9 mouse cellular contexts compared by ENCODE assay signal in the genomic region with DNA sequence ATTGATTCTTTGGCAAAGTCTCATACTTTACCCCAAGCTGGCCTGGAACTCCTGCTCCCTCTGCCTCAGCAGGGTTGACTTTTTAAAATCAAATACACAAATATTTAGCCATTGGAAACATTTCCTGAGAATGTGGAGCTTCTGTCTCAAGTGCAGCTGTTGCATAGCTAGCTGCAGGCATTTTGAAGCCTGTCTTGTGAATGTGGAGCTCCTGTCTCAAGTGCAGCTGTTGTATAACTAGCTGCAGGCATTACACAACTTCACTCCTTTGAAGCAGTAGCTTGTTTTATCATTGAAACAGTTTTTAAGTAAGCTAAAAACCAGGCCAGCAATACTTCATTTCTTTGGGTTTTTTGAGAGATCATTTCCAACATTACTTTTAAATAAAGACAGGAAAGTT. TPM values are rescaled to one million over a fixed set of nuclear protein-coding genes. Genes with fewer than 3 reads are reported as not detected.
DNase-seq lines count a peak whose midpoint lies in the region; ATAC-seq and TF ChIP-seq lines count a peak whose summit lies in the region.
"Had no signal": no experiment of that assay in that cellular context is flagged by ENCODE, and none has a peak within 500 bp of the region (broad histone marks: within the 10 kb centered on the region; RNA-seq: fewer than 3 reads in every experiment).

No protein-coding gene starts in this region.

- TF ChIP-seq POLR2A in olfactory bulb, adult 2 months (IDR thresholded peaks at IDR 0.05; ENCODE audit: insufficient read depth, low read depth, low read length), result no peak

- intact Hi-C loops in heart, postnatal 14 days (cut with DNase I), result loop anchor here (1.0 to 10.0 kb wide), 4 partner anchors 54 to 334 kb away; no protein-coding TSS in a partner anchor

- DNase-seq in forebrain, postnatal 0 days, result no peak
- peak; percentile 73 for DNase-seq in NIH3T3 (ENCODE audit: low read depth)
- DNase-seq in heart, postnatal 14 days, result peak; percentile 34 to 38
- no peak for DNase-seq in liver, embryonic 13.5 days
- no peak for DNase-seq in layer of hippocampus, postnatal 10 days (ENCODE audit: low spot score in 2 of 2)
- no peak for DNase-seq in layer of hippocampus, adult 9-11 months

- H3K9ac ChIP-seq in forebrain, embryonic 15.5 days (replicated peaks), result no peak overlapping the region
- no peak overlapping the region for H3K9ac ChIP-seq in forebrain, postnatal 0 days
- peak overlapping the region; percentile 64 for H3K9ac ChIP-seq in liver, embryonic 13.5 days

- no peak for TF ChIP-seq CTCF in forebrain, postnatal 0 days (IDR thresholded peaks at IDR 0.05; ENCODE audit: low read depth)
- no peak for TF ChIP-seq CTCF in olfactory bulb, adult 2 months (IDR thresholded peaks at IDR 0.05; ENCODE audit: insufficient read depth, low read depth, low read length)

- no peaks in the 10 kb centered on the region for H3K9me3 ChIP-seq in forebrain, embryonic 15.5 days
- no peaks in the 10 kb centered on the region for H3K9me3 ChIP-seq in forebrain, postnatal 0 days (ENCODE audit: low read length)
- H3K9me3 ChIP-seq in liver, embryonic 13.5 days (replicated peaks), result no peaks in the 10 kb centered on the region

- no peak overlapping the region for H3K27ac ChIP-seq in forebrain, embryonic 15.5 days (replicated peaks)
- no peak overlapping the region for H3K27ac ChIP-seq in forebrain, postnatal 0 days (ENCODE audit: low read depth, low read length)
- H3K27ac ChIP-seq in liver, embryonic 13.5 days, result peak overlapping the region; percentile 45; the same call in 1 of the 2 replicates
- peak overlapping the region; percentile 46 for H3K27ac ChIP-seq in olfactory bulb, adult 2 months (ENCODE audit: insufficient read depth, low read depth, low read length)

- H3K4me2 ChIP-seq in forebrain, embryonic 15.5 days (replicated peaks), result 0 out of 2 replicates have a peak overlapping the region, but pooled peaks have one; percentile 1
- no peak overlapping the region for H3K4me2 ChIP-seq in forebrain, postnatal 0 days (ENCODE audit: low read depth)
- peak overlapping the region; percentile 62 for H3K4me2 ChIP-seq in liver, embryonic 13.5 days

- H3K4me3 ChIP-seq in forebrain, embryonic 15.5 days, result no peak overlapping the region
- no peak overlapping the region for H3K4me3 ChIP-seq in forebrain, postnatal 0 days (ENCODE audit: low read depth, low read length)
- H3K4me3 ChIP-seq in liver, embryonic 13.5 days (replicated peaks), result peak overlapping the region; percentile 53
- no peak overlapping the region for H3K4me3 ChIP-seq in olfactory bulb, adult 2 months (ENCODE audit: insufficient read depth, low read depth, low read length)

- 0 out of 2 replicates have a peak, but pooled peaks cover 9% of the 10 kb centered on the region for H3K4me1 ChIP-seq in forebrain, embryonic 15.5 days
- H3K4me1 ChIP-seq in forebrain, postnatal 0 days (ENCODE audit: insufficient read depth), result no peaks in the 10 kb centered on the region
- H3K4me1 ChIP-seq in liver, embryonic 13.5 days (replicated peaks), result peaks cover 12% of the 10 kb centered on the region
- no peaks in the 10 kb centered on the region for H3K4me1 ChIP-seq in olfactory bulb, adult 2 months (ENCODE audit: control insufficient read depth, insufficient read depth, low read length)

- no peaks in the 10 kb centered on the region for H3K27me3 ChIP-seq in forebrain, embryonic 15.5 days
- H3K27me3 ChIP-seq in forebrain, postnatal 0 days (ENCODE audit: insufficient read depth, low read length), result no peaks in the 10 kb centered on the region
- H3K27me3 ChIP-seq in liver, embryonic 13.5 days, result no peaks in the 10 kb centered on the region
- H3K27me3 ChIP-seq: Patski had no signal

- H3K36me3 ChIP-seq in forebrain, embryonic 15.5 days, result no peaks in the 10 kb centered on the region
- no peaks in the 10 kb centered on the region for H3K36me3 ChIP-seq in forebrain, postnatal 0 days (ENCODE audit: insufficient read depth)
- H3K36me3 ChIP-seq in liver, embryonic 13.5 days, result peaks cover 31% of the 10 kb centered on the region

- ATAC-seq in forebrain, embryonic 15.5 days (replicated peaks), result no peak
- no peak for ATAC-seq in forebrain, postnatal 0 days
- ATAC-seq in liver, embryonic 13.5 days (ENCODE audit: low read depth), result no peak

RNA-seq across cellular contexts. Expression of gene Clec2d, which starts 1.3 kb away (rescaled TPM):
- 0.14 TPM in 1 of 2 replicates, not detected in the other for polyA plus RNA-seq in forebrain, embryonic 15.5 days (2015; fragmentation: Nextera tagmentation; extraction: Ambion mirVana)
- 6.2 and 9.7 TPM in 2 replicates for total RNA-seq in forebrain, postnatal 0 days (2014; rRNA removed)
- not detected in 2 replicates for polyA plus RNA-seq in forebrain, postnatal 0 days (2015; fragmentation: Nextera tagmentation; extraction: Ambion mirVana)
- total RNA-seq in heart, postnatal 14 days (2021), result 10 to 100 TPM; 43.5 to 46.0 TPM
- polyA plus RNA-seq in liver, embryonic 13.5 days (2015; fragmentation: Nextera tagmentation; extraction: Ambion mirVana), result 0.13 and 0.15 TPM in 2 replicates
- polyA plus RNA-seq in olfactory bulb, adult 2 months (2012; ENCODE audit: insufficient read depth, insufficient read length, low replicate concordance, missing spikeins), result not detected in 2 replicates
- 1 to 10 TPM; 5.2 to 5.8 TPM for total RNA-seq in layer of hippocampus, postnatal 10 days (2021)

Comparison
In these comparisons a context has a peak if more than half of its experiments do, and no peak if none do; other contexts are left out.
1. H3K27ac ChIP-seq: peak in liver, embryonic 13.5 days (single experiment) and olfactory bulb, adult 2 months (single experiment); none in forebrain, embryonic 15.5 days (single experiment) and forebrain, postnatal 0 days (single experiment).
2. DNase-seq: peak in NIH3T3 (single experiment) and heart, postnatal 14 days (2 of 2); none in forebrain, postnatal 0 days (single experiment), liver, embryonic 13.5 days (single experiment), layer of hippocampus, postnatal 10 days (0 of 2) and layer of hippocampus, adult 9-11 months (single experiment).
3. RNA of gene Clec2d, which starts 1.3 kb away (polyA plus RNA-seq): not detected in olfactory bulb, adult 2 months; 0.14 TPM in forebrain, embryonic 15.5 days, 0.13 to 0.15 TPM in liver, embryonic 13.5 days and not detected in forebrain, postnatal 0 days; every median in the first group is over 10 times any median in the second.